Mouse (Mus musculus) gastrocnemius, postnatal 4 days (tissue): ENCODE data around the gene Ssc4d. TPM values are rescaled to one million over a fixed set of nuclear protein-coding genes. Genes with fewer than 3 reads are reported as not detected.

Experiments used
- DNase-seq, 2 experiments: peaks; one replicate each; pipeline ENCODE4 v3.0.0; 2021 to 2022; ENCODE audit warnings: low spot score in 2 of 2, mixed read lengths in 2 of 2
- total RNA-seq, 2 experiments: library from RNA; stranded (reverse); gene quantifications; 2 replicates each; pipeline ENCODE4 v1.2.3; 2021

The Ssc4d gene
- total RNA-seq, 2 experiments from 2014 or later, result 1.3 to 1.6 TPM

GRCm38 (mm10) chr5:135910813-135911212 lies 63.5 kb downstream of the Ssc4d start:
- no peak for DNase-seq

Other genes starting within 250 kb of the Ssc4d start
- 10 to 100 TPM; 11.9 to 15.8 TPM for gene Tmem120a, start 230.1 kb downstream of the Ssc4d start, total RNA-seq
- under 1 TPM; 0.47 to 0.49 TPM for gene Styxl1, start 196.1 kb downstream of the Ssc4d start, total RNA-seq
- gene Mdh2, start 196.1 kb downstream of the Ssc4d start, total RNA-seq, result 100 to 1,000 TPM; 712 to 717 TPM
- gene Srrm3, start 167.6 kb downstream of the Ssc4d start, total RNA-seq, result under 1 TPM; 0.08 to 0.12 TPM
- gene Hspb1, start 86.6 kb downstream of the Ssc4d start, total RNA-seq, result 100 to 1,000 TPM; 499 to 513 TPM
- 100 to 1,000 TPM; 340 to 349 TPM for gene Ywhag, start 39.9 kb downstream of the Ssc4d start, total RNA-seq
- not detected for gene Zp3, start 5.6 kb upstream of the Ssc4d start, total RNA-seq
- gene Dtx2, start 20.3 kb upstream of the Ssc4d start, total RNA-seq, result 10 to 100 TPM; 12.9 to 14.4 TPM
- gene Upk3b, start 64.0 kb upstream of the Ssc4d start, total RNA-seq, result under 1 TPM; 0.10 to 0.23 TPM
- under 1 TPM; 0.26 to 0.66 TPM for gene Upk3bl, start 80.0 kb upstream of the Ssc4d start, total RNA-seq
- gene Rasa4, start 109.4 kb upstream of the Ssc4d start, total RNA-seq, result 1 to 10 TPM; 7.4 TPM
- gene Polr2j, start 142.1 kb upstream of the Ssc4d start, total RNA-seq, result 10 to 100 TPM; 81.3 to 86.7 TPM
- 10 to 100 TPM; 10.2 to 11.7 TPM for gene Lrwd1, start 161.5 kb upstream of the Ssc4d start, total RNA-seq
- 1 to 10 TPM; 8.4 to 8.6 TPM for gene Alkbh4, start 161.6 kb upstream of the Ssc4d start, total RNA-seq
- 1 to 10 TPM; 8.3 to 9.6 TPM for gene Orai2, start 196.2 kb upstream of the Ssc4d start, total RNA-seq
- gene Prkrip1, start 224.4 kb upstream of the Ssc4d start, total RNA-seq, result 10 to 100 TPM; 35.3 to 38.3 TPM